Mouse (Mus musculus): Measurements from ENCODE around the gene Btbd16. TPM values are rescaled to one million over a fixed set of nuclear protein-coding genes. Genes with fewer than 3 reads are reported as not detected.

Btbd16 gene
- polyA plus RNA-seq, 1 experiment from 2014 or later = not detected

- Histone ChIP-seq H3K9ac (no peak overlapping the region), H3K4me1 (no peaks in the 10 kb centered on the region), H3K27me3 (peaks cover 8% of the 10 kb centered on the region), H3K9me3 (replicated peaks) (no peaks in the 10 kb centered on the region), H3K27ac (no peak overlapping the region), H3K4me2 (no peak overlapping the region), H3K36me3 (ENCODE audit: poor library complexity, severe bottlenecking) (no peaks in the 10 kb centered on the region), H3K4me3 (no peak overlapping the region)
- 90% methylated on average over 9 of the region's 9 CpGs for WGBS
- no peak for ATAC-seq
Observed at GRCm38 (mm10) chr7:130827844-130828403, 54.1 kb downstream of the Btbd16 start.

DNA sequence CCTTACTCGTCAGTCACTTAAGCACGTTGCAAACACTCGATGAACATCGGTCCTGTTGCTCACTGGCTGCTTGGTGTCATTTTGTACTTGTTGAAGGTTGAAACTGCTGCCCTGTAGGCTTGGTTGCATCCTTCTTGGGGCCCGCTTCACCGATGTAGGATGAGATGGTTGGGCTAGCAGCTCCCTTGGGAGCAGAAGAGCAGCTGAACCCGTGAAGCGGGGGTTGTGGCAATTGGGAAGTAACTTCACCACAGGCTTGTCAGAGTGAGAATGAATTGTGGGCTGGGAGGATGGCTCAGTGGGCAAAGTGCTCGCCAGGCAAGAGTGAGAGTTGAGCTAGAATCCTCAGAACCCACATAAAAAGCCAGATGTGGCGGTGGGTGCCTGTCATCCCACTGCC, 54.6 kb downstream of the Btbd16 start:
- no peak for ATAC-seq
- no peak overlapping the region for H3K4me2 ChIP-seq
- H3K27ac ChIP-seq = no peak overlapping the region
- no peaks in the 10 kb centered on the region for H3K4me1 ChIP-seq
- no peak overlapping the region for H3K9ac ChIP-seq
- peaks cover 13% of the 10 kb centered on the region for H3K27me3 ChIP-seq
- no peak overlapping the region for H3K4me3 ChIP-seq
- 85% methylated on average over 10 of the region's 10 CpGs for whole genome bisulfite sequencing
- H3K36me3 ChIP-seq (ENCODE audit: poor library complexity, severe bottlenecking) = no peaks in the 10 kb centered on the region
- H3K9me3 ChIP-seq (replicated peaks) = no peaks in the 10 kb centered on the region

DNA sequence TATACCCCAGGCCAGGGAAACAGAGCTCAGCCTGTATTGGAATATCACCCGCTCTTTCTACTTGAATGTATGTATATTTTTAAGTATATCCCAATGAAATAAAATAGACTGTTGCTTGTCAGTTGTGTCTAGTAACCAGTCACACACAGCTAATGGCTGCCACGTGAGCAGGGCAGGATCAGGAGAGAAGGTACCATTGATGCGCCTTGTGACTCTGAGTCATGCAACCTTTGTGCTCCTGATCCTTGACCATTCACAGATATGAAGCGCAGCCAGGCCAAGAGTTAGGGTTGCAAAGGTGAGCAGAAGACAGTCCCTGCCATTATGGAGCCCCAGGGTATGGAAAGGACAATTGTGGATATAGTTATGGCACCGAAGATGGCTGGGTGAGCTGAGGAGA, 57.7 kb downstream of the Btbd16 start:
- Histone ChIP-seq H3K27me3 (peaks cover 40% of the 10 kb centered on the region), H3K4me1 (peaks cover 15% of the 10 kb centered on the region), H3K36me3 (ENCODE audit: poor library complexity, severe bottlenecking) (no peaks in the 10 kb centered on the region), H3K9me3 (replicated peaks) (no peaks in the 10 kb centered on the region), H3K9ac (no peak overlapping the region), H3K4me2 (no peak overlapping the region), H3K4me3 (no peak overlapping the region), H3K27ac (no peak overlapping the region)
- no peak for ATAC-seq
- WGBS = 87% methylated on average over 5 of the region's 5 CpGs

GRCm38 (mm10) chr7:130834299-130834698, 60.4 kb downstream of the Btbd16 start:
- Histone ChIP-seq H3K27me3 (peaks cover 54% of the 10 kb centered on the region), H3K4me2 (no peak overlapping the region), H3K4me3 (no peak overlapping the region), H3K4me1 (peaks cover 33% of the 10 kb centered on the region), H3K36me3 (ENCODE audit: poor library complexity, severe bottlenecking) (no peaks in the 10 kb centered on the region), H3K27ac (no peak overlapping the region), H3K9ac (no peak overlapping the region), H3K9me3 (replicated peaks) (no peaks in the 10 kb centered on the region)
- ATAC-seq = peak; percentile 95
- WGBS = 8% methylated on average over 18 of the region's 21 CpGs

- Histone ChIP-seq H3K36me3 (ENCODE audit: poor library complexity, severe bottlenecking) (no peaks in the 10 kb centered on the region), H3K4me2 (no peak overlapping the region), H3K4me3 (no peak overlapping the region), H3K9ac (no peak overlapping the region), H3K4me1 (peaks cover 33% of the 10 kb centered on the region), H3K27me3 (peaks cover 54% of the 10 kb centered on the region), H3K9me3 (replicated peaks) (no peaks in the 10 kb centered on the region), H3K27ac (peak overlapping the region; percentile 7; the same call in 1 of the 2 replicates)
- ATAC-seq = no peak
- WGBS = 8% methylated on average over 18 of the region's 18 CpGs
Observed at GRCm38 (mm10) chr7:130834958-130835861, 61.3 kb downstream of the Btbd16 start.

GRCm38 (mm10) chr7:130836066-130836465, 62.2 kb downstream of the Btbd16 start:
- no peak overlapping the region for H3K27ac ChIP-seq
- H3K9me3 ChIP-seq (replicated peaks) = no peaks in the 10 kb centered on the region
- H3K4me2 ChIP-seq = no peak overlapping the region
- no peak overlapping the region for H3K9ac ChIP-seq
- H3K4me3 ChIP-seq = no peak overlapping the region
- WGBS = 74% methylated on average over 9 of the region's 9 CpGs
- H3K27me3 ChIP-seq = peaks cover 54% of the 10 kb centered on the region
- ATAC-seq = no peak
- H3K36me3 ChIP-seq (ENCODE audit: poor library complexity, severe bottlenecking) = no peaks in the 10 kb centered on the region
- H3K4me1 ChIP-seq = peaks cover 33% of the 10 kb centered on the region

DNA sequence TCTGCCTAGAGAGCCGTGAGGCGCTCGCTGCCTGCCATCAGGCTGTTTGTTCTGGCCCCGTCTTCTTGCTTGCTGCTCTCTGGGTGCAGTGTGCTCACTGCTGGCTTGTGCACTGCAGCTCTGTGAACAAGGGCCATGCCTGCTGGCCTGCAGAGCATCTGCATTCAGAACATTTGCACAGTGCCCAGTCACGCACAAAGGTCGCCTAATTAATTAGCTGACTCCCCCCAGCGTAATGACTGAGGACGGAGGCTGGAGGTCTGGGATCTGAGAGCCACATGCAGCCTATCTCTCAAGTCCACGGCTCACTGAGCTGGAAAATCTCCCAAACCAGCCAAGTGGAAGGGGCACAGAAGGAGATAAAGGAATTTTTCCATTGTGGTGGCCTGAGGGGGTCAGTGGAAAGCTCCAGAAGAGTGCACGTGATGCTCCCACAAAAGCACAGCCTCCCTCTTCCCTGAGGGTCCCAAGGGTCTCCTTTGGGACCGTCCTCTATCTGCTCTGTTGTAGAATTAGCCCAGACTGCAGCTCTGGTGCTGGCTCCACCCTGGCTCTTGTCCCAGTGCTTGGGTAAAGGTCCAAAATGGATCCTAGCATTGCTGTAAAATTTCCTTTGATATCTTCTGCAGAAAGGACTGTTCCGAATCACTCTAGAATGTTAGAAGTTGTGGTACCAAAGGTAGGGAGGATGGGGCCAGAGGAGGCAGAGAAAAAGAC, 64.2 kb downstream of the Btbd16 start:
- WGBS = 5% methylated on average over 12 of the region's 12 CpGs
- ATAC-seq = peak; percentile 68
- H3K27ac ChIP-seq = no peak overlapping the region

DNA sequence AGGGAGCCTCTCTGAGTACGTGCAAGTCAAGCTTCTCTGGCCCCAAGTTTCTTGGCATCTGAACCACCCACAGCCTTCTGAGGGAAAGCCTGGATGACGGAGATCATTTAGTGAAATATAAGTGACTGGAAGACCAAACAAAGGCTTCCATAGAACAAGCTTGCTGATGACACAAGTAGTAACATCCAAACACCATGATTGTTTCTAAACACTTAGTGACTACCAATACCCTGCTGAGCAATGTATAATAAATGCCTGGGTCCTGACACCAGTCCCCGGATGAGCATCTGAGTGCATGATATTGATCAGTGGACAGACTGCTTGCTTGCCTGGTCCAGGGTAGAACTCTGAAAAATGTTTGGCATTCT, 64.8 kb downstream of the Btbd16 start:
- H3K36me3 ChIP-seq (ENCODE audit: poor library complexity, severe bottlenecking) = no peaks in the 10 kb centered on the region
- H3K4me3 ChIP-seq = no peak overlapping the region
- no peak overlapping the region for H3K9ac ChIP-seq
- peaks cover 33% of the 10 kb centered on the region for H3K4me1 ChIP-seq
- no peak overlapping the region for H3K27ac ChIP-seq
- H3K4me2 ChIP-seq = no peak overlapping the region
- no peak for ATAC-seq
- no peaks in the 10 kb centered on the region for H3K9me3 ChIP-seq (replicated peaks)
- H3K27me3 ChIP-seq = peaks cover 39% of the 10 kb centered on the region
- 35% methylated on average over 3 of the region's 3 CpGs for WGBS

More for the DNA sequence above, 64.2 kb downstream of the Btbd16 start:
- Histone ChIP-seq H3K4me2 (peak overlapping the region; percentile 28), H3K9me3 (replicated peaks) (no peaks in the 10 kb centered on the region), H3K4me1 (peaks cover 33% of the 10 kb centered on the region), H3K36me3 (ENCODE audit: poor library complexity, severe bottlenecking) (no peaks in the 10 kb centered on the region), H3K9ac (peak overlapping the region; percentile 22; the same call in 1 of the 2 replicates), H3K27me3 (peaks cover 45% of the 10 kb centered on the region), H3K4me3 (no peak overlapping the region)

- ATAC-seq = no peak
- H3K4me3 ChIP-seq = no peak overlapping the region
- H3K36me3 ChIP-seq (ENCODE audit: poor library complexity, severe bottlenecking) = no peaks in the 10 kb centered on the region
- H3K27ac ChIP-seq = no peak overlapping the region
- no peaks in the 10 kb centered on the region for H3K9me3 ChIP-seq (replicated peaks)
- no peak overlapping the region for H3K9ac ChIP-seq
- H3K4me1 ChIP-seq = peaks cover 30% of the 10 kb centered on the region
- no peak overlapping the region for H3K4me2 ChIP-seq
- peaks cover 31% of the 10 kb centered on the region for H3K27me3 ChIP-seq
- WGBS = 88% methylated on average over 12 of the region's 12 CpGs
Observed at GRCm38 (mm10) chr7:130839380-130840100, 65.7 kb downstream of the Btbd16 start.

DNA sequence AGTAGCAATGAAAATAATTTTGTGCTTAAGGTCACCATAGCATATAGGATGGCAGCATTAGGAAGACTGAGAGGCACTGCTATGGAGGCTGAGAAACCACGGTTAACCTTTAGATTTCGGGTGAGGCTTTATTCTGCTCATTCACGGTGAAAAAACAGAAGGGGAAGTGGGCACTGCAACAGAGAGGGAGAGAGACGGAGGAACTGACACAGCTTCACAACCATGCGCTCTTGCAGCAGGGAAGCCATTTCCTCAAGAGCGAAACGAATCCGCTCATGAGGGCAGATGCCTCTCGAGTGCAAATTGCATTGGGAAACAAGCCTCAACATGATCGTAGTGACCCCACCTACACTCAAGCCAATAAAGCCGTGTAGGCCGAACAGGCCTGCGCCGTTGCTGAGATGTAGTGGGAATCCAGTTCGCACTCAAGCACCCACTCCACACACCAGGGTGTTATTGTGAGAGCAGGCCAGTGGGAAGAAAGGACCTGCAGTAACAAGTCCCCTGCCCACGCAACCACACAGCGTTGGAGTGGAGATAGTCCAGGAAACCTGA, 73.4 kb downstream of the Btbd16 start:
- WGBS = 90% methylated on average over 17 of the region's 17 CpGs
- no peak for ATAC-seq
- Histone ChIP-seq H3K27me3 (peaks cover 4% of the 10 kb centered on the region; the same call in 1 of the 2 replicates), H3K9me3 (replicated peaks) (no peaks in the 10 kb centered on the region), H3K4me1 (no peaks in the 10 kb centered on the region), H3K27ac (no peak overlapping the region), H3K4me3 (no peak overlapping the region), H3K9ac (no peak overlapping the region), H3K36me3 (ENCODE audit: poor library complexity, severe bottlenecking) (no peaks in the 10 kb centered on the region), H3K4me2 (no peak overlapping the region)

DNA sequence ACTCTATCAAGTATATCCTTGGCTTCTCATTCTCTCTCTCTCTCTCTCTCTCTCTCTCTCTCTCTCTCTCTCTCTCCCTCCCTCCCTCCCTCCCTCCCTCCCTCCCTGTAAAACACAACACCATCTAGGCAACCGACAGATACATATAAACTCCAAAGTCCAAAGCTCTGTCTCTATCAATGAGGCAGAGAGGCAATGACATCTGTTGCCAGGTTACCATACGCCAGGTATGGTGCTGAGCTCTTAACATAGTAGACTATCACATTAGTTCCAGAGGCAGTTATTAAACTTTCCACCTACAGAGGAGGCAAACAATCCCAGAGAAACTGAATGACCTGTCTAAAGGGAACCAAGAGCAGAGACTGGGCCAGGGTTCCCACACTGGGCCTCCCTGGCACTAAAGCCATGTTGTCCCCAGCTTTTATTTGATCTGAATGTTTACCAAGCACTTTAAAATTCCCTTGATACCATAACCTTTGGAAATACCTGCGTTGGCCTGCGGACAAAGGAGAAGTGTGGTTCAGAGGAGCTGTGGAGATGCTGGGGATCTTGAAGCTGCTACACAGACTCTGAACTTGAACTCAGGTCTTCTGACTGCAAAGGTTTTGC, 80.9 kb downstream of the Btbd16 start:
- ATAC-seq = no peak
- H3K4me3 ChIP-seq = no peak overlapping the region
- H3K4me2 ChIP-seq = no peak overlapping the region
- no peaks in the 10 kb centered on the region; the same call in 1 of the 2 replicates for H3K4me1 ChIP-seq
- H3K36me3 ChIP-seq (ENCODE audit: poor library complexity, severe bottlenecking) = no peaks in the 10 kb centered on the region
- no peak overlapping the region for H3K27ac ChIP-seq
- no peaks in the 10 kb centered on the region for H3K9me3 ChIP-seq (replicated peaks)
- 90% methylated on average over 4 of the region's 4 CpGs for WGBS
- no peak overlapping the region for H3K9ac ChIP-seq
- 0 out of 2 replicates have a peak, but pooled peaks cover 11% of the 10 kb centered on the region for H3K27me3 ChIP-seq
